Mouse (Mus musculus) C2C12 (cell line): ENCODE results near the gene Il24. TPM values are rescaled to one million over a fixed set of nuclear protein-coding genes. Genes with fewer than 3 reads are reported as not detected.

Source experiments
- H3K27me3 ChIP-seq: one replicate; pipeline ENCODE4 v1.6.1; 2011; ENCODE audit not compliant: control insufficient read depth, insufficient read depth, insufficient read length
- H3K36me3 ChIP-seq: one replicate; pipeline ENCODE4 v1.6.1; 2011; ENCODE audit not compliant: control insufficient read depth, insufficient read depth
- H3K4me3 ChIP-seq: one replicate; pipeline ENCODE4 v1.5.1; 2011; ENCODE audit warnings: mild to moderate bottlenecking, control low read depth; ENCODE audit not compliant: poor library complexity, insufficient read depth, severe bottlenecking
- H3K79me2 ChIP-seq: one replicate; pipeline ENCODE4 v1.6.1; 2011; ENCODE audit not compliant: control insufficient read depth, insufficient read depth
- H3K79me3 ChIP-seq: one replicate; pipeline ENCODE4 v1.6.1; 2011; ENCODE audit warnings: low read depth, control low read depth
- H3ac ChIP-seq: one replicate; pipeline ENCODE3; 2011; ENCODE audit warnings: low read depth; ENCODE audit not compliant: control insufficient read depth, insufficient read length
- CEBPB ChIP-seq: IDR thresholded peaks from one replicate; pipeline ENCODE4 v1.6.1; 2011; ENCODE audit warnings: low read depth, mild to moderate bottlenecking, control low read depth, moderate library complexity
- CTCF ChIP-seq: IDR thresholded peaks from one replicate; pipeline ENCODE4 v1.5.1; 2011; ENCODE audit not compliant: control insufficient read depth, insufficient read depth, insufficient read length
- FOSL1 ChIP-seq: IDR thresholded peaks from one replicate; pipeline ENCODE4 v1.8.0; 2011; ENCODE audit warnings: mild to moderate bottlenecking, low read length; ENCODE audit not compliant: poor library complexity, insufficient read depth, severe bottlenecking
- MAX ChIP-seq: IDR thresholded peaks from one replicate; pipeline ENCODE4 v1.6.1; 2011; ENCODE audit warnings: mild to moderate bottlenecking, control low read depth
- MYOD1 ChIP-seq: IDR thresholded peaks from one replicate; pipeline ENCODE4 v1.6.1; 2011; ENCODE audit warnings: low read depth; ENCODE audit not compliant: control insufficient read depth, insufficient read length
- MYOG ChIP-seq: IDR thresholded peaks from one replicate; pipeline ENCODE4 v1.6.1; 2011; ENCODE audit not compliant: control insufficient read depth, insufficient read length; ENCODE audit errors: extremely low read depth
- USF1 ChIP-seq: IDR thresholded peaks from one replicate; pipeline ENCODE4 v1.6.1; 2011; ENCODE audit warnings: low read depth, mild to moderate bottlenecking, control low read depth, moderate library complexity
- long read RNA-seq, 2 experiments: library from polyadenylated mRNA; unstranded; transcript quantifications; one replicate each; pipeline ENCODE4 v2.0.0; 2019 to 2020
- polyA plus RNA-seq: library from polyadenylated mRNA; unstranded; fragments of >200 nt; fragmentation: generic; extraction: Trizol; gene quantifications from one replicate; pipeline ENCODE4 v1.2.1, GENCODE M21; 2012; ENCODE audit warnings: missing spikeins

Gene Il24
- not detected for polyA plus RNA-seq
- long read RNA-seq, experiment 1: 0 reads
- long read RNA-seq, experiment 2: 0 reads

DNA sequence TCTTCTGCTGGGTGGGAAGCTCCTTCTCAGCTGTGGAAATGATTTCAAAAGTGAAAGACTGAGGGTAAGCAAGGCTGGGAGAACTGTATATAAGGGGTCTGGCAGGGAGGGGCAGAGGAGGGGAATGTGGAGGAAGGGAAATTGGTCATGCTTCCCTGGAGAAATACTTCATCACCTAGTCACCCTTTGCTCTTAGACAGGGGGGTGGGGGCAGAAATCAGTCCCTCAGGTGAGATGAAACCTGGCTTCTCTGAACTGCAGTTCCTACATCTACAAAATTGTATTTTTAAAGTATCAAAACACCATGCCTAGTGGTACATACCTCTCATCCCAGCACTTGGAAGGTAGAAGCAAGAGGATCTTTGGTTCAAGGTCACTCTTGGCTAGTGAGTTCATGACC, at the start of gene Il24:
Gene Il24, minus strand, starts transcription at position 101 of the 400 bp plus-strand sequence.
- Histone ChIP-seq H3ac (no peak within 1 kb of the TSS), H3K79me3 (no peaks in the 10 kb centered on the region), H3K36me3 (no peaks in the 10 kb centered on the region), H3K27me3 (no peaks in the 10 kb centered on the region), H3K4me3 (no peak within 1 kb of the TSS), H3K79me2 (no peaks in the 10 kb centered on the region)
- no peak for TF ChIP-seq FOSL1
- no peak for TF ChIP-seq CTCF
- no peak for TF ChIP-seq MAX
- no peak for TF ChIP-seq MYOG
- no peak for TF ChIP-seq USF1
- TF ChIP-seq CEBPB: no peak
- TF ChIP-seq MYOD1: no peak

DNA sequence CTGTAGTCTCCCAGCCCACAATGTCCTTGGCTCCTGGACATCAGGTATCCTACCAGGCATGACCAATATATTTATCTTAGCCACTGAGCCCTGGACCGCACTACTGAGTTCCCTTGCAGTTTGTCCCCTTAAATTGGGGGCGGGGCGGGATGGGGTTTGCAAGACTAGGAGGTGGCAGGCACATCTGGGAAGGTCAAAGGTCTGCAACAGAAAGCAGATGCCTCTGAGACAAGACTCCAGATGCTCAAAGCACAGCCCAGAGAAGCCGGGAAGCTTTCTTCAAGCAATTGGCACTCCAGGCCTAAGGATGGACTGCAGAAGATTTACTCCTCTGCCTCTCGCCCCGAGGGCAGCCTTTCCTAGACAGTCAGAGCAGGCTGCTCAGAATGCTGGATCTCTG, 49.1 kb upstream of the Il24 start:
- H3K79me2 ChIP-seq: no peaks in the 10 kb centered on the region
- no peaks in the 10 kb centered on the region for H3K36me3 ChIP-seq
- TF ChIP-seq USF1 (no peak), MYOD1 (no peak), MYOG (no peak), CEBPB (no peak)
- no peaks in the 10 kb centered on the region for H3K27me3 ChIP-seq
- no peak overlapping the region for H3K4me3 ChIP-seq
- no peak overlapping the region for H3ac ChIP-seq
- H3K79me3 ChIP-seq: no peaks in the 10 kb centered on the region

DNA sequence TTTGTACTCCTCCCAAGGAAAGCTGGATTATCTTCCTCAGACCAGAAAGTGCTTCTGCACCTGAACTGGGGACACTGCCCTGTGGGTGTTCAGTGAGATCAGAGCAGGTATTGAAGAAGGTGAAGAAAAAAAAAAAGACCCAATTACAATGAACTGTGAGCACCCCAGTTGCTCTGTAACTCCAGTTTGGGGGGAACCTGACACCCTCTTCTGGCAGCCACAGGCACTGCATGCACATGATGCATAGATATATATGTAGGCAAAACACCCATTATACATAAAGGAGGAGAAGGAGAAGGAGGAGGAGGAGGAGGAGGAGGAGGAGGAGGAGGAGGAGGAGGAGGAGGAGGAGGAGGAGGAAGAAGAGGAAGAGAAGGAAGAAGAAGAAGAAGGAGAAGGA, 39.2 kb upstream of the Il24 start:
- H3K36me3 ChIP-seq: no peaks in the 10 kb centered on the region
- H3ac ChIP-seq: no peak overlapping the region
- H3K27me3 ChIP-seq: no peaks in the 10 kb centered on the region
- no peaks in the 10 kb centered on the region for H3K79me3 ChIP-seq
- H3K79me2 ChIP-seq: no peaks in the 10 kb centered on the region
- H3K4me3 ChIP-seq: no peak overlapping the region
- no peak for TF ChIP-seq FOSL1

DNA sequence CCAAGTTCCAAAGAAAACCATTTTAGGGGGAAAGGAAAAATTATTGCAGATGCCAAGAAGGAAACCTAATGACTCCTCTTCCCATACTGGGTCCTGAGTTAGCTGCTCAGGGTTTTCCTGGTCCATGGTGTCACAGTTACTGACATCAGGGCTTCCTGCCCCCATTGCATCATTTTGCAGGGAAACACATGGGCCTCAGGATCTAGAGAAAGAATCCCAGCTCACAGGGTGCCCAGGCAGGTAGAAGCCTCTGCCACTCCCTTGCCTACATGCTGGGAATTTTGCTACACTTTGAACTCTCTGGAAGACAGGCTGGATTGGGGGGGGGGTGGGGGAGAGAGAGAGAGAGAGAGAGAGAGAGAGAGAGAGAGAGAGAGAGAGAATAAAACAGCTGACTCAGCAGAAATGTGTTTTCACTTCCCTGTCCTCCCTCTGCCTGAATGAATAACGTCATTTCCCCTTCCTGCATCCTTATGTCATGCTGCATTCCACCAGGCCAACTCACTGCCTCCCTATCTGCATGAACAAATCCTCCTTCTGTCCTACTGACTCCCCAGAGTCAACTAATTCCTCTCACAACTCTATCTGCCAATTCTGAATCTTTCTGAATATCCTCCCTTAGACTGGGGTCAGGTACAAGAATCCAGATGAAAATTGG, 31.2 kb upstream of the Il24 start:
- H3ac ChIP-seq: no peak overlapping the region
- no peaks in the 10 kb centered on the region for H3K36me3 ChIP-seq
- no peaks in the 10 kb centered on the region for H3K79me2 ChIP-seq
- no peaks in the 10 kb centered on the region for H3K27me3 ChIP-seq
- no peak overlapping the region for H3K4me3 ChIP-seq
- TF ChIP-seq MYOD1 (no peak), MAX (no peak), CTCF (no peak), FOSL1 (no peak), USF1 (no peak), MYOG (no peak), CEBPB (no peak)
- no peaks in the 10 kb centered on the region for H3K79me3 ChIP-seq

DNA sequence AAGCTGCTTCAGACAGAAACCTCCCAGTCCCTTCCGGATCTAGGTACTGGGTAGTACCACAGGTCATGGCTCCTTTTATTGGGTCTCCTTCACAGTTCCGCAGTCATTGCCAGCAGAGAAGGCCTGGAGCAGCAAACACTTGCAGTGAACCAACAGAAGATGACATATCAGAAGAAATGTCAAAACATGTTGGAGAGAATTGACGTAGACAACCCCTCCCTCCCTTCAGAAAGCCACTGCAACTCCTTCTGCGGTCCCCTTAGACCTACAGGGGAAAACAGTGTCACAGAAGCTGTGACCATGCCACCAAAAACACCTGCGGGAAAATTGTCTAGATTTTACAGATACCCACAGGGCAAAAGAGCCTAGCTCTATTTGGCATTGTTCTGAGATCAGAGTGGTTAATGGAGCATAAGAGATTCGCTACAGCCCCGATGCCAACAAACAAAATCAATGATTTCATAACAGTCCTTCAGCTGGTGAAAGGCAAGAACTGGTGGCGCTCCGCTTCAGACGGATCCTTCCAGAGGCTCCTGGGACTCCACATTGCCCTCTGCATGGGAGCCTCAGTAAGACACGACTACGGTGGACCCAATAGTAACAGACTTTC, 24.3 kb upstream of the Il24 start, which contains the start of gene Il20:
Gene Il20, minus strand, starts transcription at position 51 of the 610 bp plus-strand sequence.
- Histone ChIP-seq H3K4me3 (no peak within 1 kb of the TSS), H3K79me3 (no peaks in the 10 kb centered on the region), H3K36me3 (no peaks in the 10 kb centered on the region), H3K27me3 (peaks cover 3% of the 10 kb centered on the region), H3K79me2 (no peaks in the 10 kb centered on the region), H3ac (no peak within 1 kb of the TSS)
- no peak for TF ChIP-seq MYOD1
- no peak for TF ChIP-seq CTCF
- TF ChIP-seq CEBPB: no peak
- TF ChIP-seq FOSL1: no peak

DNA sequence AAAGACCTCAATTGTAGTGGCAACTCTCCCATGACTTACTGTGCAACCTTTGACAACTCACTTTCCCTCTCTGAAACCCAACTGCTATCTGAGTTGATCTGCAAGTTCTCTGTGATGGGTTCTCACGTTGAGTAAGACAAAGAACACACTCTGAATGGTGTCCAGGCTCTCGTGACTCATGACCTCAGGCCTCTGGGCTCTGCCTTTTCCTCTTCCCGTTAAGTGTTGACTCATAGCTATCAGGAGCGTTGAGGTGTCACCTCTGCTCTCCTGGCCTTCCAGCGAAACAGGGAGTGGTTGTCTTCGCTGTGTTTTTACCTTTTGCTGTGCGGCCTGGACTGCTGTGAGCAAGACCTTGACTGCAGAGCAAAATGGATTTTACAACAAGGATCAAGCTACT, 15.3 kb upstream of the Il24 start:
- no peaks in the 10 kb centered on the region for H3K27me3 ChIP-seq
- TF ChIP-seq CTCF (no peak), MAX (no peak), CEBPB (no peak), MYOD1 (no peak), MYOG (no peak), USF1 (no peak), FOSL1 (no peak)
- no peaks in the 10 kb centered on the region for H3K79me2 ChIP-seq
- H3K79me3 ChIP-seq: no peaks in the 10 kb centered on the region
- no peak overlapping the region for H3K4me3 ChIP-seq
- H3ac ChIP-seq: no peak overlapping the region
- H3K36me3 ChIP-seq: no peaks in the 10 kb centered on the region
